Mouse (Mus musculus): ENCODE data around the gene Sephs1.

Sephs1 gene

GRCm38 (mm10) chr2:4881350-4882248 lies at the start of gene Sephs1:
Gene Sephs1, plus strand, starts transcription at chr2:4881564.
- in situ Hi-C loops (cut with MseI, MboI): no loop called here

GRCm38 (mm10) chr2:4832166-4832565 lies 49.2 kb upstream of the Sephs1 start:
- in situ Hi-C loops (cut with MseI, MboI): no loop called here

- in situ Hi-C loops (cut with MseI, MboI): no loop called here
Observed at GRCm38 (mm10) chr2:4849449-4849848, 31.9 kb upstream of the Sephs1 start.

GRCm38 (mm10) chr2:4857186-4857585 lies 24.2 kb upstream of the Sephs1 start:
- in situ Hi-C loops (cut with MseI, MboI): loop anchor here (25.0 kb wide), 2 partner anchors 145 to 345 kb away; partner anchors contain the start of gene Bend7 (in 1 of the 2)

- in situ Hi-C loops (cut with MseI, MboI): loop anchor here (25.0 kb wide), 2 partner anchors 146 to 346 kb away; partner anchors contain the start of gene Bend7 (in 1 of the 2)
Observed at GRCm38 (mm10) chr2:4858161-4858560, 23.2 kb upstream of the Sephs1 start.

- in situ Hi-C loops (cut with MseI, MboI): loop anchor here (10.0 to 25.0 kb wide), 4 partner anchors 149 to 369 kb away; partner anchors contain the start of gene Bend7 (in 2 of the 2)
Observed at GRCm38 (mm10) chr2:4864008-4864816, 17.2 kb upstream of the Sephs1 start.

GRCm38 (mm10) chr2:4864817-4865296 lies 16.5 kb upstream of the Sephs1 start:
- in situ Hi-C loops (cut with MseI, MboI): loop anchor here (10.0 to 25.0 kb wide), 4 partner anchors 150 to 370 kb away; partner anchors contain the start of gene Bend7 (in 2 of the 2)

- in situ Hi-C loops (cut with MseI, MboI): loop anchor here (10.0 to 25.0 kb wide), 4 partner anchors 153 to 373 kb away; partner anchors contain the start of gene Bend7 (in 2 of the 2)
Observed at GRCm38 (mm10) chr2:4868028-4868725, 13.2 kb upstream of the Sephs1 start.

GRCm38 (mm10) chr2:4872740-4873139 lies 8.6 kb upstream of the Sephs1 start:
- in situ Hi-C loops (cut with MseI, MboI): loop anchor here (25.0 kb wide), 2 partner anchors 160 to 360 kb away; partner anchors contain the start of gene Bend7 (in 1 of the 2)

- in situ Hi-C loops (cut with MseI, MboI): loop anchor here (25.0 kb wide), 2 partner anchors 161 to 361 kb away; partner anchors contain the start of gene Bend7 (in 1 of the 2)
Observed at GRCm38 (mm10) chr2:4873331-4873730, 8.0 kb upstream of the Sephs1 start.

- in situ Hi-C loops (cut with MseI, MboI): no loop called here
Observed at GRCm38 (mm10) chr2:4875090-4875489, 6.3 kb upstream of the Sephs1 start.

- in situ Hi-C loops (cut with MseI, MboI): no loop called here
Observed at GRCm38 (mm10) chr2:4876131-4876530, 5.2 kb upstream of the Sephs1 start.

- in situ Hi-C loops (cut with MseI, MboI): no loop called here
Observed at GRCm38 (mm10) chr2:4880737-4881349, 521 bp upstream of the Sephs1 start.

- in situ Hi-C loops (cut with MseI, MboI): no loop called here
Observed at GRCm38 (mm10) chr2:4882249-4882791, 956 bp downstream of the Sephs1 start.

- in situ Hi-C loops (cut with MseI, MboI): no loop called here
Observed at GRCm38 (mm10) chr2:4883009-4883704, 1.8 kb downstream of the Sephs1 start.

GRCm38 (mm10) chr2:4886896-4887295 lies 5.5 kb downstream of the Sephs1 start:
- in situ Hi-C loops (cut with MseI, MboI): no loop called here

- in situ Hi-C loops (cut with MseI, MboI): no loop called here
Observed at GRCm38 (mm10) chr2:4895598-4895997, 14.2 kb downstream of the Sephs1 start.

GRCm38 (mm10) chr2:4896970-4897369 lies 15.6 kb downstream of the Sephs1 start:
- in situ Hi-C loops (cut with MseI, MboI): no loop called here

GRCm38 (mm10) chr2:4900624-4901023 lies 19.3 kb downstream of the Sephs1 start:
- in situ Hi-C loops (cut with MseI, MboI): no loop called here

- in situ Hi-C loops (cut with MseI, MboI): no loop called here
Observed at GRCm38 (mm10) chr2:4902346-4902745, 21.0 kb downstream of the Sephs1 start.
